Mouse (Mus musculus) erythroblast, embryonic 14.5 days (primary cell): Measurements from ENCODE around the gene Adpgk.

Experiments used
- GATA1 ChIP-seq: IDR thresholded peaks from 2 replicates; pipeline ENCODE4 v1.6.1; 2012; ENCODE audit warnings: low read length, inconsistent platforms, mixed read lengths
- TAL1 ChIP-seq: IDR thresholded peaks from 3 replicates; pipeline ENCODE4 v1.6.1; 2012; ENCODE audit warnings: low read length, inconsistent platforms, mixed read lengths

DNA sequence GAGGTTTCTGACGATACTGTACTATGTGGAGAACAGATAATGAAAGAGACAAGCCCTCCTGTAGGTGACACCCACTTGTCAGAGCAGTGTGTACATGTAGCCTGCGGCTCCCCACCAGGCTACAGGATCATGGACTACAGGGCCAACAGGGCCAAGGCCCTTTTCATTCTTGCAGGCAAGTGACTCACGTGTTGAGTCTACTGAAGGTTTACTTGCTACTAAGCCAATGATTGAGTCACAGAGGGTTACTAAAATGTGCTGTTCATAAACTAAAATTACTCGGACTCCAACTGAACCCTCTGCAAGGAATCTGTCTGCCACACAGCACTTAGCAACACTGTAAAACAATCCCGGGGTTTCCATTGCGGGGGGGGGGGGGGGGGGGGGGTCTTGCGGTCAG, 46.2 kb upstream of the Adpgk start:
- no peak for TF ChIP-seq GATA1
- no peak for TF ChIP-seq TAL1
